Mouse (Mus musculus): ENCODE measurements at regions not wholly inside any gene's neighbourhood (a gene's known extent, or its start where the extent isn't known, plus 50 kb on each side); places are given as distances from the start of the nearest gene placed in this dataset.

- TF ChIP-seq CTCF (IDR thresholded peaks at IDR 0.05; ENCODE audit: extremely low read depth, insufficient read depth, insufficient read length, insufficient replicate concordance) = no peak
- TF ChIP-seq POLR2A (IDR thresholded peaks at IDR 0.05; ENCODE audit: low read depth, low read length) = no peak
- Histone ChIP-seq H3K4me3 (ENCODE audit: extremely low read depth, insufficient read depth, insufficient read length) (no peak overlapping the region), H3K4me1 (ENCODE audit: control insufficient read depth, insufficient read depth, insufficient read length) (no peaks in the 10 kb centered on the region), H3K27ac (ENCODE audit: insufficient read depth, low read length) (no peak overlapping the region), H3K27me3 (ENCODE audit: control insufficient read depth, insufficient read depth, low read length) (no peaks in the 10 kb centered on the region), H3K36me3 (ENCODE audit: control insufficient read depth, insufficient read depth, low read length) (no peaks in the 10 kb centered on the region)
- WGBS = 87% methylated on average over 4 of the region's 4 CpGs
- no peak for DNase-seq (ENCODE audit: low read depth in 1 of 2, low spot score in 2 of 2)
Measured at GRCm38 (mm10) chr19:55985518-55985917, 243.9 kb downstream of the Tcf7l2 start.

- no peak for TF ChIP-seq CTCF (IDR thresholded peaks at IDR 0.05; ENCODE audit: extremely low read depth, insufficient read depth, insufficient read length, insufficient replicate concordance)
- no peak for TF ChIP-seq POLR2A (IDR thresholded peaks at IDR 0.05; ENCODE audit: low read depth, low read length)
- Histone ChIP-seq H3K27ac (ENCODE audit: insufficient read depth, low read length) (no peak overlapping the region), H3K27me3 (ENCODE audit: control insufficient read depth, insufficient read depth, low read length) (no peaks in the 10 kb centered on the region), H3K4me3 (ENCODE audit: extremely low read depth, insufficient read depth, insufficient read length) (no peak overlapping the region), H3K36me3 (ENCODE audit: control insufficient read depth, insufficient read depth, low read length) (no peaks in the 10 kb centered on the region), H3K4me1 (ENCODE audit: control insufficient read depth, insufficient read depth, insufficient read length) (no peaks in the 10 kb centered on the region)
- no peak for DNase-seq (ENCODE audit: low read depth in 1 of 2, low spot score in 2 of 2)
- 84% methylated on average over 21 of the region's 21 CpGs for WGBS
Measured at GRCm38 (mm10) chr19:55991791-55992726, 250.4 kb downstream of the Tcf7l2 start.

- no peaks in the 10 kb centered on the region for H3K27me3 ChIP-seq (ENCODE audit: control insufficient read depth, insufficient read depth, low read length)
- H3K4me3 ChIP-seq (ENCODE audit: extremely low read depth, insufficient read depth, insufficient read length) = no peak overlapping the region
- no peak for DNase-seq (ENCODE audit: low read depth in 1 of 2, low spot score in 2 of 2)
- 90% methylated on average over 5 of the region's 5 CpGs for WGBS
- H3K4me1 ChIP-seq (ENCODE audit: control insufficient read depth, insufficient read depth, insufficient read length) = no peaks in the 10 kb centered on the region
- no peak for TF ChIP-seq CTCF (IDR thresholded peaks at IDR 0.05; ENCODE audit: extremely low read depth, insufficient read depth, insufficient read length, insufficient replicate concordance)
- no peak for TF ChIP-seq POLR2A (IDR thresholded peaks at IDR 0.05; ENCODE audit: low read depth, low read length)
- H3K27ac ChIP-seq (ENCODE audit: insufficient read depth, low read length) = no peak overlapping the region
- H3K36me3 ChIP-seq (ENCODE audit: control insufficient read depth, insufficient read depth, low read length) = no peaks in the 10 kb centered on the region
Measured at GRCm38 (mm10) chr19:55992727-55993066, 251.1 kb downstream of the Tcf7l2 start.

- no peak for DNase-seq (ENCODE audit: low read depth in 1 of 2, low spot score in 2 of 2)
- Histone ChIP-seq H3K4me1 (ENCODE audit: control insufficient read depth, insufficient read depth, insufficient read length) (no peaks in the 10 kb centered on the region), H3K4me3 (ENCODE audit: extremely low read depth, insufficient read depth, insufficient read length) (no peak overlapping the region), H3K27me3 (ENCODE audit: control insufficient read depth, insufficient read depth, low read length) (no peaks in the 10 kb centered on the region), H3K36me3 (ENCODE audit: control insufficient read depth, insufficient read depth, low read length) (no peaks in the 10 kb centered on the region), H3K27ac (ENCODE audit: insufficient read depth, low read length) (no peak overlapping the region)
- no peak for TF ChIP-seq CTCF (IDR thresholded peaks at IDR 0.05; ENCODE audit: extremely low read depth, insufficient read depth, insufficient read length, insufficient replicate concordance)
- TF ChIP-seq POLR2A (IDR thresholded peaks at IDR 0.05; ENCODE audit: low read depth, low read length) = no peak
- WGBS = 78% methylated on average over 2 of the region's 2 CpGs
Measured at GRCm38 (mm10) chr19:55995721-55996120, 254.1 kb downstream of the Tcf7l2 start.

GRCm38 (mm10) chr19:55998454-55999180 lies 257.0 kb downstream of the Tcf7l2 start:
- Histone ChIP-seq H3K4me3 (ENCODE audit: extremely low read depth, insufficient read depth, insufficient read length) (no peak overlapping the region), H3K27me3 (ENCODE audit: control insufficient read depth, insufficient read depth, low read length) (no peaks in the 10 kb centered on the region), H3K4me1 (ENCODE audit: control insufficient read depth, insufficient read depth, insufficient read length) (no peaks in the 10 kb centered on the region), H3K27ac (ENCODE audit: insufficient read depth, low read length) (no peak overlapping the region), H3K36me3 (ENCODE audit: control insufficient read depth, insufficient read depth, low read length) (no peaks in the 10 kb centered on the region)
- no peak for DNase-seq (ENCODE audit: low read depth in 1 of 2, low spot score in 2 of 2)
- TF ChIP-seq CTCF (IDR thresholded peaks at IDR 0.05; ENCODE audit: extremely low read depth, insufficient read depth, insufficient read length, insufficient replicate concordance) (no peak), POLR2A (IDR thresholded peaks at IDR 0.05; ENCODE audit: low read depth, low read length) (no peak)
- WGBS = 93% methylated on average over 15 of the region's 15 CpGs

- Histone ChIP-seq H3K27ac (ENCODE audit: insufficient read depth, low read length) (no peak overlapping the region), H3K36me3 (ENCODE audit: control insufficient read depth, insufficient read depth, low read length) (no peaks in the 10 kb centered on the region), H3K4me3 (ENCODE audit: extremely low read depth, insufficient read depth, insufficient read length) (no peak overlapping the region), H3K27me3 (ENCODE audit: control insufficient read depth, insufficient read depth, low read length) (no peaks in the 10 kb centered on the region), H3K4me1 (ENCODE audit: control insufficient read depth, insufficient read depth, insufficient read length) (no peaks in the 10 kb centered on the region)
- DNase-seq (ENCODE audit: low read depth in 1 of 2, low spot score in 2 of 2) = no peak
- 88% methylated on average over 3 of the region's 3 CpGs for WGBS
- TF ChIP-seq CTCF (IDR thresholded peaks at IDR 0.05; ENCODE audit: extremely low read depth, insufficient read depth, insufficient read length, insufficient replicate concordance) (no peak), POLR2A (IDR thresholded peaks at IDR 0.05; ENCODE audit: low read depth, low read length) (no peak)
Measured at GRCm38 (mm10) chr19:55999409-55999808, 257.8 kb downstream of the Tcf7l2 start.
